In the genomic region with DNA sequence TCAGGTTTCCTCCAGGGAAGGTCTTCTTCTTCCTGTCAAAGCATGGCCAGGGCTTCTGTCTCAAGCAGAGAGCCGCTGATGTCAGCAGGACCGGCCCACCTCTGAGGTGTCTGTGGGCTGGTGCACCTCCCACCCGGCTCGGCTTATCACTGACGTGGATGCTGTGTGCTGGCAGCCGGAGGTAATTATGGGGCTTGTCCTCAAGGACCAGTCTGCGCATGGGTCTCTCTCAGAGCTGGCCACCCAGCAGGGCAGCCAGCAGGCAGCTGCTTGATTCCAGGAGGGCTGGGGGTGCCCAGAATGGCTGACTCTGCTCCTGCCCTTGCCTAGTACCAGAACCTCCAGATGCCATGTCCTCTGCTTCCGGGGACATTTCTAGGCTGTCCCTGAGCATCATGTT, we compare ENCODE assay signal across 12 mouse cellular contexts. TPM values are rescaled to one million over a fixed set of nuclear protein-coding genes. Genes with fewer than 3 reads are reported as not detected.
A peak's percentile ranks its signal among the peaks of the same experiment; 100 is the strongest.
DNase-seq lines count a peak whose midpoint lies in the region; ATAC-seq and TF ChIP-seq lines count a peak whose summit lies in the region.
"Had no signal": no experiment of that assay in that cellular context is flagged by ENCODE, and none has a peak within 500 bp of the region (broad histone marks: within the 10 kb centered on the region; RNA-seq: fewer than 3 reads in every experiment).

No protein-coding gene starts in this region.

- DNase-seq in hindbrain, embryonic 11.5 days (ENCODE audit: low spot score) = peak; percentile 10
- DNase-seq in midbrain, embryonic 14.5 days = no peak
- DNase-seq in heart, postnatal 4 days = peak; percentile 54
- no peak for DNase-seq in gastrocnemius, adult 2 months
- no peak for DNase-seq in right cerebral cortex, postnatal 14 days
- DNase-seq: cerebellum, adult 9-11 months; gastrocnemius, postnatal 14 days had no signal

- no peak for TF ChIP-seq POLR2A in small intestine, adult 2 months (IDR thresholded peaks at IDR 0.05; ENCODE audit: low read depth, low read length)

- no peak overlapping the region for H3K4me2 ChIP-seq in hindbrain, embryonic 11.5 days (replicated peaks; ENCODE audit: low read depth, low read length)
- no peak overlapping the region; the same call in 1 of the 2 replicates for H3K4me2 ChIP-seq in hindbrain, embryonic 12.5 days (replicated peaks)
- no peak overlapping the region for H3K4me2 ChIP-seq in midbrain, embryonic 14.5 days (ENCODE audit: low read length)
- H3K4me2 ChIP-seq in midbrain, embryonic 15.5 days = no peak overlapping the region
- H3K4me2 ChIP-seq: neural tube, embryonic 13.5 days had no signal

- no peaks in the 10 kb centered on the region for H3K27me3 ChIP-seq in hindbrain, embryonic 11.5 days (ENCODE audit: control insufficient read depth, insufficient read depth, low read length)
- peaks cover 5% of the 10 kb centered on the region; the same call in 1 of the 2 replicates for H3K27me3 ChIP-seq in hindbrain, embryonic 12.5 days
- no peaks in the 10 kb centered on the region for H3K27me3 ChIP-seq in midbrain, embryonic 14.5 days (ENCODE audit: control insufficient read depth, insufficient read depth, low read length)
- no peaks in the 10 kb centered on the region for H3K27me3 ChIP-seq in midbrain, embryonic 15.5 days (replicated peaks)
- H3K27me3 ChIP-seq in small intestine, adult 2 months (ENCODE audit: control insufficient read depth, insufficient read depth, low read length) = no peaks in the 10 kb centered on the region
- H3K27me3 ChIP-seq: neural tube, embryonic 13.5 days had no signal

- intact Hi-C loops in gastrocnemius, adult 2 months (cut with DNase I) = no loop called here

- 59% methylated on average over 8 of the region's 8 CpGs for WGBS in hindbrain, embryonic 11.5 days
- WGBS in hindbrain, embryonic 12.5 days = 56% methylated on average over 8 of the region's 8 CpGs
- WGBS in midbrain, embryonic 14.5 days = 52% methylated on average over 8 of the region's 8 CpGs
- WGBS in midbrain, embryonic 15.5 days = 53% methylated on average over 8 of the region's 8 CpGs
- WGBS in small intestine, adult 2 months = 16% methylated on average over 8 of the region's 8 CpGs

- H3K9me3 ChIP-seq in hindbrain, embryonic 11.5 days (ENCODE audit: control insufficient read depth, low read length) = no peaks in the 10 kb centered on the region
- no peaks in the 10 kb centered on the region for H3K9me3 ChIP-seq in hindbrain, embryonic 12.5 days (replicated peaks)
- no peaks in the 10 kb centered on the region for H3K9me3 ChIP-seq in midbrain, embryonic 14.5 days (ENCODE audit: control insufficient read depth, low read length)
- no peaks in the 10 kb centered on the region for H3K9me3 ChIP-seq in midbrain, embryonic 15.5 days
- H3K9me3 ChIP-seq: neural tube, embryonic 13.5 days had no signal

- no peak for TF ChIP-seq CTCF in small intestine, adult 2 months (IDR thresholded peaks at IDR 0.05; ENCODE audit: extremely low read depth, insufficient read length, insufficient replicate concordance, low read depth, low read length)
- no peak for TF ChIP-seq CTCF in gastrocnemius, adult 2 months (IDR thresholded peaks at IDR 0.05)

- peaks cover 2% of the 10 kb centered on the region; the same call in 1 of the 2 replicates for H3K4me1 ChIP-seq in hindbrain, embryonic 11.5 days (replicated peaks; ENCODE audit: control insufficient read depth, insufficient read depth, low read length)
- H3K4me1 ChIP-seq in hindbrain, embryonic 12.5 days = peaks cover 14% of the 10 kb centered on the region
- peaks cover 6% of the 10 kb centered on the region; the same call in 1 of the 2 replicates for H3K4me1 ChIP-seq in midbrain, embryonic 14.5 days (ENCODE audit: control insufficient read depth, insufficient read depth, low read length)
- H3K4me1 ChIP-seq in midbrain, embryonic 15.5 days = peaks cover 7% of the 10 kb centered on the region; the same call in 1 of the 2 replicates
- peaks cover 19% of the 10 kb centered on the region for H3K4me1 ChIP-seq in small intestine, adult 2 months (ENCODE audit: control insufficient read depth, insufficient read depth, insufficient read length, low read length)

- no peak overlapping the region for H3K9ac ChIP-seq in hindbrain, embryonic 11.5 days (ENCODE audit: low read depth, low read length)
- H3K9ac ChIP-seq in hindbrain, embryonic 12.5 days = no peak overlapping the region
- no peak overlapping the region for H3K9ac ChIP-seq in midbrain, embryonic 14.5 days (replicated peaks; ENCODE audit: low read length)
- H3K9ac ChIP-seq in midbrain, embryonic 15.5 days = no peak overlapping the region
- H3K9ac ChIP-seq: neural tube, embryonic 13.5 days had no signal

- H3K4me3 ChIP-seq in hindbrain, embryonic 11.5 days (ENCODE audit: low read depth, low read length) = no peak overlapping the region
- H3K4me3 ChIP-seq in hindbrain, embryonic 12.5 days = no peak overlapping the region
- H3K4me3 ChIP-seq in midbrain, embryonic 14.5 days (replicated peaks; ENCODE audit: low read depth, low read length) = no peak overlapping the region
- no peak overlapping the region for H3K4me3 ChIP-seq in midbrain, embryonic 15.5 days
- no peak overlapping the region for H3K4me3 ChIP-seq in small intestine, adult 2 months (ENCODE audit: low read depth, low read length)
- H3K4me3 ChIP-seq in gastrocnemius, adult 2 months = no peak overlapping the region
- H3K4me3 ChIP-seq: neural tube, embryonic 13.5 days had no signal

- ATAC-seq in hindbrain, embryonic 11.5 days (ENCODE audit: low FRiP score) = no peak
- ATAC-seq in hindbrain, embryonic 12.5 days (ENCODE audit: low FRiP score) = no peak
- ATAC-seq in midbrain, embryonic 14.5 days (ENCODE audit: low FRiP score, low TSS enrichment) = no peak
- no peak for ATAC-seq in midbrain, embryonic 15.5 days (replicated peaks)

- H3K36me3 ChIP-seq in hindbrain, embryonic 11.5 days (ENCODE audit: control insufficient read depth, insufficient read depth, low read length) = no peaks in the 10 kb centered on the region
- H3K36me3 ChIP-seq in hindbrain, embryonic 12.5 days = no peaks in the 10 kb centered on the region
- no peaks in the 10 kb centered on the region for H3K36me3 ChIP-seq in midbrain, embryonic 14.5 days (ENCODE audit: control insufficient read depth, insufficient read depth, low read length)
- H3K36me3 ChIP-seq in midbrain, embryonic 15.5 days (replicated peaks) = no peaks in the 10 kb centered on the region
- H3K36me3 ChIP-seq in small intestine, adult 2 months (ENCODE audit: control insufficient read depth, insufficient read depth, low read length) = no peaks in the 10 kb centered on the region
- H3K36me3 ChIP-seq: neural tube, embryonic 13.5 days had no signal

- H3K27ac ChIP-seq in hindbrain, embryonic 11.5 days (ENCODE audit: low read depth, low read length) = no peak overlapping the region
- no peak overlapping the region for H3K27ac ChIP-seq in hindbrain, embryonic 12.5 days
- H3K27ac ChIP-seq in midbrain, embryonic 14.5 days (replicated peaks; ENCODE audit: low read depth, low read length) = 0 out of 2 replicates have a peak overlapping the region, but pooled peaks have one; percentile 32
- H3K27ac ChIP-seq in midbrain, embryonic 15.5 days = no peak overlapping the region
- H3K27ac ChIP-seq in small intestine, adult 2 months (ENCODE audit: insufficient read depth, low read depth, low read length) = peak overlapping the region; percentile 71
- H3K27ac ChIP-seq in gastrocnemius, adult 2 months = no peak overlapping the region
- H3K27ac ChIP-seq: macrophage; neural tube, embryonic 13.5 days had no signal

RNA-seq across cellular contexts. Expression of gene Cbx4, which starts 19.7 kb away (rescaled TPM):
- polyA plus RNA-seq in hindbrain, embryonic 11.5 days (2014; fragmentation: Nextera tagmentation; extraction: Ambion mirVana) = 5.4 and 7.1 TPM in 2 replicates
- 13.2 and 15.0 TPM in 2 replicates for polyA plus RNA-seq in hindbrain, embryonic 12.5 days (2016; fragmentation: Nextera tagmentation; extraction: Ambion mirVana)
- 19.0 and 19.3 TPM in 2 replicates for polyA plus RNA-seq in midbrain, embryonic 14.5 days (2014; fragmentation: Nextera tagmentation; extraction: Ambion mirVana)
- 23.7 and 24.7 TPM in 2 replicates for polyA plus RNA-seq in midbrain, embryonic 15.5 days (2015; fragmentation: Nextera tagmentation; extraction: Ambion mirVana)
- total RNA-seq in heart, postnatal 4 days (2021) = 10 to 100 TPM; 30.5 to 34.9 TPM
- 4.2 and 7.6 TPM in 2 replicates for polyA plus RNA-seq in small intestine, adult 2 months (2012; rRNA removed)
- 1 to 10 TPM; 2.1 to 2.2 TPM for total RNA-seq in gastrocnemius, adult 2 months (2021)

Comparison
In these comparisons a context has a peak if more than half of its experiments do, and no peak if none do; other contexts are left out.
1. H3K27ac ChIP-seq: peak in midbrain, embryonic 14.5 days (single experiment) and small intestine, adult 2 months (single experiment); none in hindbrain, embryonic 11.5 days (single experiment), hindbrain, embryonic 12.5 days (single experiment), midbrain, embryonic 15.5 days (single experiment) and gastrocnemius, adult 2 months (single experiment).
2. DNase-seq: peak in hindbrain, embryonic 11.5 days (single experiment) and heart, postnatal 4 days (single experiment); none in midbrain, embryonic 14.5 days (single experiment), gastrocnemius, adult 2 months (single experiment) and right cerebral cortex, postnatal 14 days (single experiment).